Mouse (Mus musculus) kidney, postnatal 0 days (tissue): ENCODE results near the gene Insc. TPM values are rescaled to one million over a fixed set of nuclear protein-coding genes. Genes with fewer than 3 reads are reported as not detected.
A peak's percentile ranks its signal among the peaks of the same experiment; 100 is the strongest.

Source experiments
- ATAC-seq: fragments of 200-750 bp; cut with Nextera tagmentation; replicated peaks from 2 replicates; pipeline ENCODE4 v1.8.0; 2017; ENCODE audit warnings: low read depth, moderate number of reproducible peaks, moderate TSS enrichment, moderate library complexity; ENCODE audit not compliant: low FRiP score
- DNase-seq: peaks from one replicate; pipeline ENCODE4 v3.0.0-alpha.2; 2016; ENCODE audit warnings: low spot score
- H3K27ac ChIP-seq: fragments of 300-500 bp; sonication (generic); 2 replicates; pipeline ENCODE4 v1.5.1; 2014; ENCODE audit warnings: mild to moderate bottlenecking
- H3K27me3 ChIP-seq: fragments of 300-500 bp; sonication (generic); 2 replicates; pipeline ENCODE4 v1.6.1; 2014; ENCODE audit warnings: low read length, mixed read lengths; ENCODE audit not compliant: insufficient read depth
- H3K36me3 ChIP-seq: fragments of 300-500 bp; sonication (generic); 2 replicates; pipeline ENCODE4 v1.6.1; 2014; ENCODE audit warnings: low read length, mixed read lengths; ENCODE audit not compliant: insufficient read depth
- H3K4me1 ChIP-seq: fragments of 300-500 bp; sonication (generic); replicated peaks from 2 replicates; pipeline ENCODE4 v1.6.1; 2014; ENCODE audit warnings: antibody characterized with exemption, low read length, mixed read lengths; ENCODE audit not compliant: insufficient read depth
- H3K4me2 ChIP-seq: fragments of 300-500 bp; sonication (generic); 2 replicates; pipeline ENCODE4 v1.6.1; 2014; ENCODE audit warnings: mild to moderate bottlenecking, low read length, moderate library complexity, mixed read lengths
- H3K4me3 ChIP-seq: fragments of 300-500 bp; sonication (generic); replicated peaks from 2 replicates; pipeline ENCODE4 v1.5.1; 2014; ENCODE audit warnings: low read depth, low read length
- H3K9ac ChIP-seq: fragments of 300-500 bp; sonication (generic); 2 replicates; pipeline ENCODE4 v1.6.1; 2014; ENCODE audit warnings: low read depth, low read length
- H3K9me3 ChIP-seq: fragments of 300-500 bp; sonication (generic); replicated peaks from 2 replicates; pipeline ENCODE4 v1.6.1; 2016; ENCODE audit warnings: low read length, inconsistent platforms, mixed read lengths
- CTCF ChIP-seq: IDR thresholded peaks from 2 replicates; pipeline ENCODE4 v1.5.1; 2016; ENCODE audit warnings: antibody characterized with exemption, low read depth, mild to moderate bottlenecking, moderate library complexity
- WGBS: fragments of 180-500 bp; shearing (Covaris S2); extraction: QIAGEN DNeasy Blood & Tissue Kit; methylation state at CpG from one replicate; pipeline ENCODE4 v1.1.7; 2014; 5-methylcytosine and 5-hydroxymethylcytosine counted together
- polyA plus RNA-seq: library from polyadenylated mRNA; unstranded; fragments of >200 nt; fragmentation: Nextera tagmentation; extraction: Ambion mirVana; gene quantifications from 2 replicates; pipeline ENCODE4 v1.2.1, GENCODE M21; 2015

Insc gene
- polyA plus RNA-seq, 1 experiment from 2014 or later = 3.5 TPM

- DNase-seq (no peak), ATAC-seq (peak; percentile 60)
- H3K27ac ChIP-seq = no peak overlapping the region
- H3K4me2 ChIP-seq = no peak overlapping the region
- WGBS = 83% methylated on average over 10 of the region's 10 CpGs
- H3K27me3 ChIP-seq = no peaks in the 10 kb centered on the region
- H3K36me3 ChIP-seq = no peaks in the 10 kb centered on the region
- no peaks in the 10 kb centered on the region for H3K4me1 ChIP-seq
- TF ChIP-seq CTCF = no peak
- no peaks in the 10 kb centered on the region for H3K9me3 ChIP-seq
- no peak overlapping the region for H3K9ac ChIP-seq
- H3K4me3 ChIP-seq = no peak overlapping the region
Measured at GRCm38 (mm10) chr7:114791087-114791486, 47.6 kb downstream of the Insc start.

DNA sequence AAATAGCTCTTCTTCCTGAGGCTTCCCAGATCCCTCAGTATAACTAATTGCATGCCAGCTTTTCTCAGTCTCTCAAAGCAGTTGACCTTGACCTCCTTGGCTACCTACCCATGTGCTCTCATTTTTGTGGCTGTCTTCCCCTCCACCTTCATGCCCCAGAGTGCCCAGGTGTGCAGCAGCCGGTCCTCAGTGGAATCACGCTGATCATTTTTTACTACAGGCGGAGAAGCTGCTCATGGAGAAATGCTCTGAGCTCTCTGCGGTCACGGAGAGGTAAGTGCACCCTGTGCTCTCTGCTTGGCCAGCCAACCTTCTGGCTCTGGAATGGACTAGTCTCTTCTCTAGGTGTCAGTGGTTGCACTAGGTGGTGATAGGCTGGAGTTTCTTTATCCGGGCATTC, 48.5 kb downstream of the Insc start:
- Histone ChIP-seq H3K9ac (no peak overlapping the region), H3K4me1 (no peaks in the 10 kb centered on the region), H3K27ac (peak overlapping the region; percentile 50), H3K4me3 (no peak overlapping the region), H3K4me2 (no peak overlapping the region), H3K36me3 (no peaks in the 10 kb centered on the region), H3K9me3 (no peaks in the 10 kb centered on the region), H3K27me3 (no peaks in the 10 kb centered on the region)
- WGBS = 66% methylated on average over 6 of the region's 6 CpGs
- peak; percentile 71 for ATAC-seq
- no peak for DNase-seq
- TF ChIP-seq CTCF = no peak

DNA sequence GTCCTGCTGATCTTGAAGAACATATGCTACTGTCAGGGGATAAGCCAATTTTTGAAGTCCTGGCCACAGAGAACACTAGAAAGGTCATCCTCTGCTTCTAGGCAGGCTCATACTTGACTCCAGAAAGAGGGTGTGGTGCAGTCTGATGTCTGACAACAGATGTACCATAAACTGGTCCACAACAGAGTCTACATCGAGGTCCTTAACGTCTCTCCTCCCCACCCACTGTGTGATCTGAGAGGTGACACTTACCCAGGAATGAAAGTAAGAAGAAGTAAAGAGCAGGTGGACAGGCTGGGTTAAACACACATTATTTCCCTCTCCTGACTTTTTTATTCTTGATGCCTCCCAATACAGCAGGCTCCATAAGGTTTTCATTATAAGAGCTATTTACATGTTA, 50.9 kb downstream of the Insc start:
- 38% methylated on average over 2 of the region's 2 CpGs for WGBS
- no peak overlapping the region for H3K4me3 ChIP-seq
- H3K9ac ChIP-seq = no peak overlapping the region
- no peak for TF ChIP-seq CTCF
- no peaks in the 10 kb centered on the region for H3K36me3 ChIP-seq
- DNase-seq = no peak
- no peaks in the 10 kb centered on the region for H3K4me1 ChIP-seq
- H3K9me3 ChIP-seq = no peaks in the 10 kb centered on the region
- ATAC-seq = no peak
- H3K4me2 ChIP-seq = no peak overlapping the region
- no peak overlapping the region for H3K27ac ChIP-seq
- no peaks in the 10 kb centered on the region for H3K27me3 ChIP-seq

GRCm38 (mm10) chr7:114802576-114802975, 59.1 kb downstream of the Insc start:
- ATAC-seq (no peak), DNase-seq (no peak)
- Histone ChIP-seq H3K4me1 (no peaks in the 10 kb centered on the region), H3K36me3 (no peaks in the 10 kb centered on the region), H3K9ac (no peak overlapping the region), H3K27me3 (no peaks in the 10 kb centered on the region), H3K4me2 (no peak overlapping the region), H3K9me3 (no peaks in the 10 kb centered on the region), H3K4me3 (no peak overlapping the region), H3K27ac (no peak overlapping the region)
- 85% methylated on average over 8 of the region's 8 CpGs for WGBS
- no peak for TF ChIP-seq CTCF

DNA sequence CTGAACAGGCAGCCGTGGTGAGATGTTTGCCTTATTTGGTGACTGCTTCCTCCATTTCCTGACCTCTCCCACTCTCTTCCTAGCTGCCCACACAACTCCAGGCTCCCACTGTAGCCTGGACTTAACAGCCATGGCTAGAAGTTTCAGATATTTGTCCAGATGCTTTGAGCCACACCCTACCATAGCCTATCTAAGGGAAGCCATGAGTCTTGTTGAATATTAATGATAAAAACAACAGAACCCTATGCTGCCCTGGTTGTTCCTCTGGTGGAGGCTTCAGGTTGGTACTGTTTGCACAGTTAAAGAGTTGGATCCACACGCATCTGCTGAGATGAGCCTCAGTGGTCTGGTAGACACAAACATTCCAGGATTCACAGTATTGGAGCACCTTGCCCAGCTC, 61.8 kb downstream of the Insc start:
- H3K27me3 ChIP-seq = no peaks in the 10 kb centered on the region
- no peak for DNase-seq
- H3K4me2 ChIP-seq = no peak overlapping the region
- H3K36me3 ChIP-seq = no peaks in the 10 kb centered on the region
- no peaks in the 10 kb centered on the region for H3K4me1 ChIP-seq
- WGBS = 69% methylated on average over 2 of the region's 2 CpGs
- no peak for ATAC-seq
- no peak overlapping the region for H3K27ac ChIP-seq
- no peak overlapping the region for H3K9ac ChIP-seq
- H3K9me3 ChIP-seq = no peaks in the 10 kb centered on the region
- no peak for TF ChIP-seq CTCF
- H3K4me3 ChIP-seq = no peak overlapping the region

- peak; percentile 10 for DNase-seq
Measured at GRCm38 (mm10) chr7:114807343-114807742, 63.8 kb downstream of the Insc start.

GRCm38 (mm10) chr7:114808341-114808740, 64.8 kb downstream of the Insc start:
- H3K4me1 ChIP-seq = no peaks in the 10 kb centered on the region
- WGBS = 83% methylated on average over 3 of the region's 3 CpGs
- no peak for DNase-seq
- H3K9me3 ChIP-seq = no peaks in the 10 kb centered on the region
- no peak for ATAC-seq
- no peak overlapping the region for H3K4me2 ChIP-seq
- H3K36me3 ChIP-seq = no peaks in the 10 kb centered on the region
- H3K27me3 ChIP-seq = no peaks in the 10 kb centered on the region
- no peak overlapping the region for H3K9ac ChIP-seq
- H3K4me3 ChIP-seq = no peak overlapping the region
- no peak overlapping the region for H3K27ac ChIP-seq
- no peak for TF ChIP-seq CTCF

More at GRCm38 (mm10) chr7:114807343-114807742, 63.8 kb downstream of the Insc start:
- WGBS = 58% methylated on average over 5 of the region's 5 CpGs
- no peaks in the 10 kb centered on the region for H3K4me1 ChIP-seq
- H3K9ac ChIP-seq = no peak overlapping the region
- H3K36me3 ChIP-seq = no peaks in the 10 kb centered on the region
- no peaks in the 10 kb centered on the region for H3K9me3 ChIP-seq
- H3K4me3 ChIP-seq = no peak overlapping the region
- TF ChIP-seq CTCF = no peak
- no peaks in the 10 kb centered on the region for H3K27me3 ChIP-seq
- H3K27ac ChIP-seq = no peak overlapping the region
- no peak overlapping the region for H3K4me2 ChIP-seq
- ATAC-seq = no peak
